Mouse (Mus musculus): Measurements from ENCODE around the gene Caprin1.

The Caprin1 gene

GRCm38 (mm10) chr2:103797491-103798009 is at the start of gene Caprin1:
Gene Caprin1 (minus strand): TSS chr2:103797649.
- DNase-seq = peak; percentile 96

GRCm38 (mm10) chr2:103846875-103847274 is 49.4 kb upstream of the Caprin1 start:
- DNase-seq = no peak

- DNase-seq = no peak
Observed at GRCm38 (mm10) chr2:103846271-103846670, 48.8 kb upstream of the Caprin1 start.

GRCm38 (mm10) chr2:103844016-103844415 is 46.6 kb upstream of the Caprin1 start:
- DNase-seq = no peak

GRCm38 (mm10) chr2:103843321-103843720 is 45.9 kb upstream of the Caprin1 start:
- no peak for DNase-seq

GRCm38 (mm10) chr2:103842299-103842698 is 44.9 kb upstream of the Caprin1 start:
- DNase-seq = no peak

GRCm38 (mm10) chr2:103838483-103838882 is 41.0 kb upstream of the Caprin1 start:
- DNase-seq = no peak

- no peak for DNase-seq
Observed at GRCm38 (mm10) chr2:103837166-103837565, 39.7 kb upstream of the Caprin1 start.

GRCm38 (mm10) chr2:103835614-103836395 is 38.4 kb upstream of the Caprin1 start:
- DNase-seq = no peak

GRCm38 (mm10) chr2:103833816-103834445 is 36.5 kb upstream of the Caprin1 start:
- DNase-seq = no peak

- DNase-seq = peak; percentile 27
Observed at GRCm38 (mm10) chr2:103832899-103833298, 35.5 kb upstream of the Caprin1 start.

- no peak for DNase-seq
Observed at GRCm38 (mm10) chr2:103828900-103829299, 31.5 kb upstream of the Caprin1 start.

- no peak for DNase-seq
Observed at GRCm38 (mm10) chr2:103824916-103825315, 27.5 kb upstream of the Caprin1 start.

- DNase-seq = no peak
Observed at GRCm38 (mm10) chr2:103822560-103822959, 25.1 kb upstream of the Caprin1 start.

- no peak for DNase-seq
Observed at GRCm38 (mm10) chr2:103817145-103817895, 19.9 kb upstream of the Caprin1 start.

- no peak for DNase-seq
Observed at GRCm38 (mm10) chr2:103815976-103816375, 18.5 kb upstream of the Caprin1 start.

GRCm38 (mm10) chr2:103811465-103812191 is 14.2 kb upstream of the Caprin1 start:
- DNase-seq = no peak

GRCm38 (mm10) chr2:103810412-103810811 is 13.0 kb upstream of the Caprin1 start:
- DNase-seq = no peak

- DNase-seq = peak; percentile 20
Observed at GRCm38 (mm10) chr2:103808466-103808865, 11.0 kb upstream of the Caprin1 start.

GRCm38 (mm10) chr2:103803770-103804530 is 6.5 kb upstream of the Caprin1 start:
- no peak for DNase-seq

GRCm38 (mm10) chr2:103802422-103802821 is 5.0 kb upstream of the Caprin1 start:
- DNase-seq = no peak
